Mouse (Mus musculus): ENCODE data around the gene Zdhhc8. TPM values are rescaled to one million over a fixed set of nuclear protein-coding genes. Genes with fewer than 3 reads are reported as not detected.

Zdhhc8 gene
- 10 to 100 TPM; 21.6 to 26.6 TPM for total RNA-seq (2021)
- long read RNA-seq, experiment 1, full-length matches to known transcripts = 3 of 14 reads
- long read RNA-seq, experiment 1, partial matches to known transcripts = 2 of 14 reads
- long read RNA-seq, experiment 1, other reads (novel, unspliced or antisense) = 9 of 14 reads
- long read RNA-seq, experiment 2, full-length matches to known transcripts = 5 of 14 reads
- long read RNA-seq, experiment 2, partial matches to known transcripts = 4 of 14 reads
- long read RNA-seq, experiment 2, other reads (novel, unspliced or antisense) = 5 of 14 reads

DNA sequence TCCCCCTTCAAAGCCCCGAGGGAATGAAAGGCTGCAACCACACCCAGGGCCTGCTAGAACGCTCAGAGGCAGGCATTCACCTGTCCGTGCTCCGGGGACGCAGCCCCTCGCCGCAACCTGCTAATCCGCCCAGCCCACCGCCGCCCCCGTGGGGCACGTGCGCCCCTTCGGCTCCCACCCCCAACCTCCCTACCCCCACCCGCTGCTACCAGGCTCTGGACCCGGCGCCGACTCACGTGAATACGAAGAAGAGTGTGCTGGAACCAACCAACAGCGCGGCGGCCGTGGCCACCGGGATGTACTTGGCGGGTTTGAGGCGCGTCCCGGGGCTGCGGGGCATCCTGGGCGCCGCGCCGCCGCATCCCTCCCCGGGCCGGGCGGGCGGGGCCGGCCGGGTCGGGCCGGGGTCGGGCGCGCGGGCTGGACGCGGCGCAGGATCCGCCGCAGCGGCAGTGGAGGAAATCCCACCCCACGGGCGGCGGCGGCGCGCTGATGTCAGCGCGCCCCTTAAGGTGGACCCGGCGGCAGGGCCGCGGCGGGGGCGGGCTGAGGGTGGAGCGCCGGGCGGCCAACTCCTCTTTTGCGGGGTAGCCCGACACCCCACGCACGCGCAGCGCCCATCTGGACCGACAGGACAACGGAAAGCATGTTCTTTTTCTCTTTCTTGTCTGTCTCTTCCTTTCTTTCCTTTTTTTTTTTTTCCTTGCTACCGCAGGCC is at the start of gene Zdhhc8:
Zdhhc8 (minus strand) TSS at position 466 of the 718 bp plus-strand sequence.
- peak; percentile 83 for DNase-seq

DNA sequence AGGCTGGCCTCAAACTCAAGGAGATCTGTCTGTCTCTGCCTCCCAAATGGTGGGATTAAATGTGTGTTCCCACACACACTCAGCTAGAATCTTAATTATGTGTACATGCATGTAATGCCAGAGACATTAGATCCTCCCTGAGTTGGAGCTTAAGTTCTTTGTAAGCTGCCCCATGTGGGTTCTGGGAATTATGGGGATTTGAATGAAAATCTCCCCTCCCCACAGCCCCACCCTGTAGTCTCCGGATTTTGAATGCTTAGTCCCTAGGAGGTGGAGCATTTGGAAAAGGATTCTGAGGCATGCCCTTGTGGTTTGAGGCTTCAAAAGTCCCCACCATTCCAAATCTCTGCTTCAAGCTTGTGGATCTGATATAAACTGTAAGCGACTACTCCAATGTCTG is 40.2 kb upstream of the Zdhhc8 start:
- DNase-seq = no peak

DNA sequence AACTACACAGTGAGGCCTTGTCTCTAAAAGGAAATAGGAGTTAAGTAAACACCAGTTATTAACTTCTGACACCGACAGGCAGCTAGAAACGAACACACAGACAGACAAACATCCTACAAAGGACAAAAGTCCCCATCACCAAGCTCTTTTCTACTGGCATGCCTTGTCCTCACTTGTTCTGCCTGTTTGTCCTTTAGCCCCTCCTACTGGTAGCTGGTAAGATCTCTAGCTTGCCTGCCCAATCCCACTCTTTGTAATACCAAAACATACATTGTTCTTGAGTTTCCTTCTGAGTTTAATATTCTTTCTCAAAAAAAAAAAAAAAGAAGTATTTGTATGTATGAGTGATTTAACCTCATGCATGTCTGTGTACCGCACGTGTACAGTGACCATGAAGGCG is 33.2 kb upstream of the Zdhhc8 start:
- DNase-seq = no peak

DNA sequence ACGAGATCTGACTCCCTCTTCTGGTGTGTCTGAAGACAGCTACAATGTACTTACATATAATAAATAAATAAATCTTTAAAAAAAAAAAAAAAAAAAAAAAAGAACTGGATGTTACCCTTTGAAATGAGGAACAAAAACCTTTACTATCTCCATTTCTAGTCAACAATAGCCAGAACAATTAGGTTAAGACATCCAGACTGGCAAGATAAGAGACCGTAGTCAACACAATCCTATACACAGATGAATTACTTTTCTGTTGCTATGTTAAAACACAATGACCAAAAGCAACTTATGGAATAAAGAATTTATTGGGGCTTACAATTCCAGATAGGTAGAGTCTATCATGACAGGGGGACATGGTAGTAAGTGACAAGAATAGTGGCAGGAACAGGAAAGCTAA is 30.1 kb upstream of the Zdhhc8 start:
- DNase-seq = no peak

DNA sequence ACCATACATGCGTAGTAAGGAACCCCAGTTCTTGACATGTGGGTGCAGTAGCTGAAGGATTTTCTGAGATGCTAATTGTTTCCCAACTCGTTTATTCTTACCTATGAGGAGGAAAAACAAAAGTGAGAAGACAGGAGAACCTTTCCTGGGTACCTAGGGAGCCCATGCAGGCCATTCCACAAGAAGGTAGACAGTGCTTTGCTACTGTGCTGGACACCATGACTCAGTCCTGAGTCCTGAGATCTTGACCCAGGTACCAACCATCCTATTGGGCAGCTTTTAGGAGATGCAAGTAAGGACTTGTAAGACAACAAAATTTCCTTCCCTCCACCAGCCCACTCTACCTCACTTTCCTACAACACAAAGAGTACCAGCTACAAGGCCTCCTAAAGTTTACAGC is 23.3 kb upstream of the Zdhhc8 start, which contains the start of gene Gm49776:
Gm49776 (minus strand) TSS at position 101 of the 400 bp plus-strand sequence.
- DNase-seq = no peak

DNA sequence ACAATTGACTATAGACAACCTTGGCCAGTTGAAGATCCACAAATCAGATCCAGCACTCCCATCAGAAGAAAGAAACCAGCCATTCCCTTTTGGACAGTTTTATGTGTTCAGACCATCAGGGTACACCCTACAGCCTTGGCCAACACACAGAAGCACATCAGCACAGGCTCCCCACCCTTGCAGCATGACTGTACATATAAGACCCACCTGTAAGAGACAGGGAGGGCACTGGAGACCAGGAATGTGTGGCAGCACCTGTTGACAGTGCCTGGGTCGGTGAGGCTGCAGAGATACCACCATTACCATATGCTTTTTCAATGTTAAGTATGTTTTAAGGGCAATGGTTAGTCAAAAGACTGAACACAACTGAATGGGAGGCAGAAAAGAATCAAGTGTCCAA is 18.9 kb upstream of the Zdhhc8 start:
- no peak for DNase-seq

DNA sequence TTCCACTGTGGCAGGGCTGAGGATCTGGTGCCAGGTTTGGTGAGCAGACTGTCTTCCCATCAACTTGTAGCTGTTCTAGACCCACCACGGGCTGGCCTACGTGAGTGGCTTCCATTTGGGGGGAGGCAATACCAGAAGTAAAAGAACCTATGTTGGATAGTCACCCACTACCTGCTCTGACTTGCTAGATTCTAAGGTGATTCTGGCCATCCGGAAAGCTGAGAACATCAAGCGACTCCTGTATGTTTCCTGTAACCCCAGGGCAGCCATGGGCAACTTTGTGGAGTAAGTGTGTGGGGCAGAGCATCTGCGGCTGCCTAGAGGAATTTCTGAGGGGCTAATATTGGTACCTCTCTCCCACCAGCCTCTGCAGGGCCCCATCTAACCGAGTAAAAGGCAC is 17.8 kb upstream of the Zdhhc8 start:
- no peak for DNase-seq

DNA sequence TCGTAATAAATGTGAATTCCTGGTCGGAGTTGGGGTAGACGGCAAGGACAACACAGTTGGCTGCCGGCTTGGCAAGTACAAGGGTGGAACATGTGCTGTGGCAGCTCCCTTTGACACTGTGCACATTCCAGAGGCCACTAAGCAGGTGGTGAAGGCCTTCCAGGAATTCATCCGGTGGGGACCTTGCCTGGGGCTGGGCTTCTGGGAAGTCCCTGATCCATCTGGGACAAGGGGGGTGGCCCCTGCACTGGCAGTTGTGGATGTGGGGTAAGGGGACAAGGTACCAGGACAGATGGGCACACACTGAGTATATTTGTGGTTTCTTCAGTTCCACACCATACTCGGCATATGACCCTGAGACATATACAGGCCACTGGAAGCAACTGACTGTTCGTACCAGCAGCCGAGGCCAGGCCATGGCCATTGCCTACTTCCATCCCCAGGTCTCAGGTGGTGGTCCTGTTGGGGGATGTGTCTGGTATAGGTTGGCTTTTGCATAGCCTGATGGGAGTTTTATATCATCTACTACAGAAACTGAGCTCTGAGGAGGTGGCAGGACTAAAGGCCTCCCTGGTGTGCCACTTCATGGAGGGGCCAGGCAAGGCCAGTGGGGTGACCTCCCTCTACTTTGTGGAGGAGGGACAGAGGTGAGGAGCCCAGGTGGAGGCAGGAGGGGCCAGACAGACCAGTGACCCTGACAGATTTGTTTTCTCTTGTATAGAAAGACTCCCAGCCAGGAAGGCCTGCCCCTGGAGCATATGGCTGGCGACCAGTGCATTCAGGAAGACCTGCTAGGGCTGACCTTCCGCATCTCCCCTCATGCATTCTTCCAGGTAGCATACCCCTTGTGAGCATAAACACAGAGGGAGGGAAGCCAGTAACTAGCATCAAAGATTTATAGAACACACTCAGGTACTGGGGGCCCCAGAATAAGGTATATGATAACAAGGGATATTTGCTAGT is 16.2 kb upstream of the Zdhhc8 start:
- DNase-seq = no peak

DNA sequence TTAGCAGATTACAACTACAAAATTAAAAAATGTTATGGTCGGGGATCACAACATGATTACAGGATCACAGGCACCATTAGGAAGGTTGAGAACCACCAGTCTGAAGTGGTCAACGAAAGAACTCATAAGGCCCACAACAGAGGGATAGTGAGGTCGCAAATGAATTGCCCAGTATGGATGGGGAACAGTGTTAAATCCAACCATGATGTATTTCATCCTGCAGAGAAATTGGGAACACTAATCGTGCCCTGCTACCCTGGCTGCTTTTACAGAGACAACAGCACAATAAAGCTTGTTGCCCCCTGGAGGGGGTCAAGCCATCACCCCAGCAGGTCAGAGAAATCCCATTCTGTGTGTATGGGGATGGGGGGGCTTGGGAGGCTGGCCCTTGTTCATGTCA is 15.3 kb upstream of the Zdhhc8 start:
- DNase-seq = no peak

DNA sequence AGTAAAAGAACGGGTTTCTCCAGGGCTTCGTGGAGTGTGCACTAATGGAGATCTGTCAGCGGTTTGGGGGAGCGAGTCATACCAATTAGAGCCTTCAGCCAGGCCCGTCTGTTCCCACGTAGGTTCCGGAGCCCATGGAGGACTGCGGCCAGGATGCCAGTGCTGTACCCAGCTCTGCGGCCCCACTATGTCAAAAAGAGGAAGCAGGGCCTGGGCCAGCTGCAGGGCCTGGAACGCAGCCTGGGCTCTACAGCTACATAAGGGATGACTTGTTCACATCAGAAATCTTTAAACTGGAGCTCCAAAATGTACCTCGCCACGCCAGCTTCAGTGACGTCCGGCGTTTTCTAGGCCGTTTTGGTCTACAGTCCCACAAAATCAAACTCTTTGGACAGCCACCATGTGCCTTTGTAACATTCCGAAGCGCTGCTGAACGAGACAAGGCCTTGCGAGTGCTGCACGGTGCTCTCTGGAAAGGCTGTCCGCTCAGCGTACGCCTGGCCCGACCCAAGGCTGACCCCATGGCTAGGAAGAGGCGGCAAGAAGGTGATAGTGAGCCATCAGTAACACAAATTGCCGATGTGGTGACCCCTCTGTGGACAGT is 14.5 kb upstream of the Zdhhc8 start:
- no peak for DNase-seq

DNA sequence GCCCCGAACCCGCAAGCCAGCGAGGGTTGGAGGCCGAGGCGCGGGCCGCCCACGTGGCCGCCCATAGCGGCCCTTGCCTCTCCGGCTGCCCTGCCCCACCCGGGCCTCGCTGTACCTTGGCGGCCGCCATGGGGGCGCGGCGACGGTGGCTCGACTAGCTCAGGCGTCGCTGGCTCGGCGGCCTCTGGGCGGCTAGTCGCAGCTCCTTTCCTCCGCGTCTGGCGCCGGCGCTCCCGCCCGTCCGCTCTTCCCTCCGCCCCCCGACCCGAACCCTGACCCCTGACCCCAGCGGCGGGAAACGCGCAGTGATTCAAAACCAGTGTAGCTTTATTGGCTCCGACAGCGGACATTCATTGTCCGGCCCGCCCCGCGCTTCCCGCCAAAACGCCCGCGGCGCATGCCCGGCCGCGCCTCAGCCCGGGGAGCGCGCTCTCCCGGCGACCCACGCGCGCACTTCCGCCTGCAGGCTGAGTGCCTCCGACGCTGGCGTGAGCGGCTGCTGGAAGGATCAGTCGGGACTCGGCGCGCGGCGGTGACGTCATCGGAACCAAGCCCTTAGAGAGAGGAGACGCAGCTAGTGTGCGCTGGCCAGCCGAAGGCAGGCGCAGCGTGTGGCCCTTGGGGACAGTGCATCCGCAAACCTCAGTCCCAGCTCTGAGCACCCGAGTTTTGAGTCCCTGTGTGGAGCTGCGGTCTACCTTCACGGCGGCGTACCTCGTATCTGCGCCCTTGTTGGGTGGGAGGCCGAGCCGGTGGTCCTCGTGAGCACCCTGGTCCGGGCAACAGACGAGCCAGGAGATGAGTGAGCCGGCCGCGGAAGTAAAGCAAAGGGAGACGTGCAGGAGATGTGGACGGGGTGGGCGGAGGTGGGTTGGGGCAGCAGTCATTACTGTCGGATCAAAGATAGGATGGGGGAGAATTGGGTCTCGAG is 13.8 kb upstream of the Zdhhc8 start, which contains the start of the genes Trmt2a and Ranbp1:
Trmt2a (plus strand) TSS at position 247 of the 931 bp plus-strand sequence.
Ranbp1 (minus strand) TSS at position 300 of the 931 bp plus-strand sequence.
- DNase-seq = peak; percentile 98

DNA sequence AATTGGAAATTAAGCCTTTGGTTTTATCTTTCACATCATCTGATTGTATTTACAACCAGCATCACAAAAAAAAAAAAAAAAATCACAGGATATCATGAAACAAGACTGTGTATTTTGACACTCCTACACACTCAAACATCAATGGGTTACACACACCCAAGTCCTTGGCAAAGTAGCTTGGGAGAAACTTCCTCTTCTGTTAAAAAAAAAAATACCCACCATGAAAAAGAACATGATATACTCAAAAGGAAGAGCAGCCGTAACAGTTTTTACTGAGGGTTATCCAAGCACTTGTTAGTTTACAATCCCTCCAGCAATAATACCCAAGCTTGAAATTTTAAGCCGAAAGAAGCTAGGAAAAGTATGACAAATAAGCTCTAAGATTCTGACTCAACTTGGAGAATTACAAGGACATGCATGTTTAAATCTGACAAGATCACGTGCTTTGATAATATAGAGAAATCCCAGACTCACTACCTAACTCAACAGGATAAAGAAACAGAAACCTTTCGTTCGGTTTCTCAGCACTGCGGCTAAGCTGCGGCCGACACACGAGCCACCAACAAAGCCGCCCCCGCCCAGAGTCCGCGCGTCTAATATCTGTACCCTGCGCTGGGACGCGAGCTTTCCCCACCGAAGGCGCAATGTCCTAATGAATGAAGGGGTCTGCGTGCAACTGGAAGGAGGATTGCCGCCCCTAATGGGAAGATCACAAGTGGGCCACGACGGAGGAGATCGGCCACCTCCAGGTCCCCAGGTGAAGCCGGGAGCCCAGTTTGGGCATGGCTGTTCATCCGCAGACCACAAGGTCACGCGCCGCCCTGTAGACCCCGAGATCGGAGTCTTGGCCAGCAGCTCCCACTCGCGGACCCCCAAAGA is 12.8 kb upstream of the Zdhhc8 start:
- no peak for DNase-seq

DNA sequence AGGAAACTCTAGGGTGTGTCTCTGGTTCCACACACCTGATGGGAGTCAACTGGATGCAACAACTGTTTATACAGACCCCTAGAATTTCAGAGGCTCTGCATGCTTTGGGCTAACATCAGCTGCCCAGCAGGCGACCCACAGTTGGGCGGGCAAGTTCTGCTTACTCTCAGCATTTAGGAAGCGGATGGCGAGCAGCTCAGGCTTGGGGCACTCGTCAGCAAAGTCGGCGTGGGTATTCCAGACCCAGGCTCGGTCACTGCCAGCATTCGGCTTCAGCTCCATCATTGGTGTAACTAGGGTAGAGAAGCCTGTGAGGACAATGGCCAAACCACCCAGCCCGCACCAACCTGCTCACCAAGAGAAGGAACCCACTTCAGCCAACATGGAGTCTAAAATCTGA is 6.6 kb upstream of the Zdhhc8 start:
- no peak for DNase-seq

DNA sequence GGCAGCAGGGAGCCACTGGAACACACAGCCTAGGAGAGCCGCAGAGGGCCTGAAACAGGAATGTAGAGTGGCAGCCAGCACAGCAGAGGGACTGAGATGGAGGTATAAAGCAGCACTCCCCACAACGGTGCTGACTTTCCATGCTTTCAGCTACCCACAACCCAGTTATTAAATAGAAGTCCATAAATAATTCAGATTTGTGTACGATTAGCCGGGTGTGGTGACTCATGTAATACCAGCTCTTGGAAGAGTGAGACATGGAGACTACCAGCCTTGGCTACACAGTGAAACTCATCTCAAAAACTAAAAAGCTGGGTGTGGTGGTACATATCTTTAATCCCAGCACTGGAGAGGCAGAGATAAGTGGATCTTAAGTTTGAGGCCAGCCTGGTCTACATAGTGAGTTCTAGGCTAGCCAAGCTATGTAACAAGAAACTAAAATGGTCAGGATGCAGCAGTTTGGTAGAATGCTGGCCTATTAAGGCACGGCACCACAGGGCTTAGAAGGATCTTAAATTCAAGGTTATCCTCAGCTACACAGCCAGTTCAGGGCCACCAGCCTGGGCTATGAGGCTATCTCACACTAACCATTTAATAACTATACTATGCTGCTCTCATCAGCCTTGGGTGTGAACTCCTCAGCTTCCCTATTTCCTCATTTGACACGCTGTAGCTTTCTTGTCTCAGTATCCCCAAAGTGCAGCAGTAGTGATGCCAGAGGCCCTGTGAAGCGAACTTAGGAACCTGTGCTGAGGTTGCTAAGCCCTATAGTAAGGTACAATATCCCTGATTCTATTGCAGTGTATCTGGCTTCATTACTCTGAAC is 2.0 kb upstream of the Zdhhc8 start:
- DNase-seq = no peak

DNA sequence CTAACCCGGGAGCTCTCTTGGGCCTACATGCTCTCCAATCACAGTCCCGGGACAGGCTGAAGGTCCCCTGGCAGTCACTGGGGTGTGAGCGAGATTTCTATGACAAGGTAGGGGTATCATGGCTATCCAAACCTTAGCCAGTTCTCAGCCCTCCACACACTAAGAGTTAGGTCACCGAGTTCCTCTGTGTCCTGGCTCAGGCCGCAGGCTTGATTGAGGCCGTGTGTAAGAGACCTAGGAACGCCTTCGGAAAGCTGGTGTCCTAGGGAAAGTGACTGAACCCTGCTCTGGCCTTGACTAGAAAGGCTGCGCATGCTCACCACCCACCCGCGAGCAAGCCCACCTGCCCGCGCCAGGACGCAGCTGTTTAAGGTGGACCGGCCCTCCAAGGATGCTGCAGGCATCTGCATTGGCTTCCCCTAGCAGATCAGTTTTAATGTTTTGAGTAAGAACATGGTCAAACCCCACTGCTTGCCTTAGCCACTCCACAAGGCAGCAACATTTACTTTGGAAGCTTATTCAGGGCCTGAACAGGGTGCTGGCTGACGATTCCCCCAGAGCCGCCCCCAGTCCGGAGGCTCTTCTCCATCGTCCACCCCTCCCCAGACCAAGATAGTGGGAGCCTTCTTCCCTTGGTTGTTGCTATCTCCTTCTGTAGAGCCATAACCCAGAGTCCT is 591 bp upstream of the Zdhhc8 start:
- DNase-seq = peak; percentile 67

DNA sequence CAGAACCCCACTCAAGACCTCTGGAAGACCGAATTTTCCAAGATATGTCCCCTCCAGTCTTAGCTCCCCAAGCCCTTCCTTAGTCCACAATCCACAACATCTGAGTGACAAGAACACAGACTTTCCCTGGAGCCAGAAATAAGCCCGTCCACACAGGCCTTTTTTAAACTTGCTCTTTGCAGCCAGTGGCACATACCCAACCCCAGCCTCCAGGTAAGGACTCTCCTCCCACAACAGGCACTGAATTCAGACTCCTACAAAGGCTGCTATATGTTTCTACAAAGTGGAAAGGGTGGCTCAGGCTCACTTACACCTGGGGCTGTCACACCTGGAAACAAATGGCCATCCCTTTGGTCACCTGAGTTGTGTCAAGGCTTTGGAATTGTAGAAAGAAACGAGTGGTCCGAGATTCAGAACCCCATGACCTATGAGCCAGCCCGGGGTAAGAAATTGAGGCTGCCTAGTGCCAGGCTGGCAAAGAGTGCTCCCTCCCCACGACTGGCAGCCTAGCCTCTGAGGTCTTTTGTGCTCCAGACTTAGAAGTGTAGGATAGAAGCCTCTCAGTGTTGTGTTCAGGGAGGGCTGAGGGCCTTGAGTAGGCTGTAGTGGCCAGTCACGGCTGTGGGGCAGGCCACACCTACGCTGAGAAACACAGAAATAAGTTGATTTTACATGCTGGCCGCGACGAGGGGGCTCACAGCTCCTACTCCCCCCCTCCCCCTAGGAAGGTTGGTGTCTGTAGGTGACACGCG is 841 bp downstream of the Zdhhc8 start:
- no peak for DNase-seq

DNA sequence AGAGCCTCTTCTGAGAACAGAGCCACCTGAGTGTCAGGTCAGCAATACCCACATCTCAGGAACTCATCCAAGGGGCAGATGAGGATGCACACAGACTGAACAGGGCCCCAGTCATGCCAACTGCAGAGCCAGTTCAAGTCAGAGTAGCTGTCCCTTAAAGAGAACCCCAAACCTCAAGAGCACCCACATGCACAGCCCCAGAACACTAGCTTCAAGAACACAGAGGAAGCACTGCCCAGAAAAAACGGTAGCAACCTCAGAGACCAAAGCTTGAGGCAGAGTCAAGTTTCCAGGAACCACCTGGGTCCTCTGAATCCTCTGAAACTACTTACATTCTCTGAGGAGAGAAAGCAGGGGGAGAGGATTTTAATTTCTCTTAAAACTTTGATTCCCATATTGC is 1.5 kb downstream of the Zdhhc8 start:
- no peak for DNase-seq

DNA sequence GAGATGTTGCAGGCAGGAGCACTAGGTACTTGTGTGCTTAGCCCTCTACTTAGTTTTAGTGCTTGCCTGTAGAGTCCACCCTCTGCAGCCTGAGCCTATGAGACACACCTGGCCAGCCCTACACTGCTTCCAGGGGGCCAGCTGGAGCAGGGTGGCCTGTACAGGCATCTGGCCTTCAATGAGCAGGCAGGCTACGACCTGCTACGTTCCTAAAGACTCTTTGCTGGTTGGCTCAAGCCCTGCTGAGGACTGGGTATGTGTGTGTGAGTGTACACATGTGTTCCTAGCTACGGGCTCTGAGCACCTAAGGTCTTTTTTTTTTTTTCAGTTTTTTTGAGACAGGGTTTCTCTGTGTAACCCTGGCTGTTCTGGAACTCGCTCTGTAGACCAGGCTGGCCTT is 3.5 kb downstream of the Zdhhc8 start:
- no peak for DNase-seq

All from gastrocnemius, postnatal 25 days (tissue).